Mouse (Mus musculus) stomach, postnatal 0 days (tissue): ENCODE data around the gene Myh8. TPM values are rescaled to one million over a fixed set of nuclear protein-coding genes. Genes with fewer than 3 reads are reported as not detected.

Experiments
- ATAC-seq: fragments of 200-750 bp; cut with Nextera tagmentation; 2 replicates; pipeline ENCODE4 v1.8.0; 2017; ENCODE audit not compliant: low FRiP score, low TSS enrichment
- DNase-seq: peaks from one replicate; pipeline ENCODE4 v3.0.0-alpha.2; 2016; ENCODE audit warnings: low spot score
- H3K27ac ChIP-seq: fragments of 300-500 bp; sonication (generic); replicated peaks from 2 replicates; pipeline ENCODE4 v1.5.1; 2014; ENCODE audit warnings: mild to moderate bottlenecking, control low read depth
- H3K27me3 ChIP-seq: fragments of 300-500 bp; sonication (generic); 2 replicates; pipeline ENCODE4 v1.6.1; 2014; ENCODE audit warnings: low read length; ENCODE audit not compliant: control insufficient read depth, insufficient read depth
- H3K36me3 ChIP-seq: fragments of 300-500 bp; sonication (generic); 2 replicates; pipeline ENCODE4 v1.6.1; 2014; ENCODE audit warnings: low read length, mixed read lengths; ENCODE audit not compliant: control insufficient read depth, insufficient read depth
- H3K4me1 ChIP-seq: fragments of 300-500 bp; sonication (generic); replicated peaks from 2 replicates; pipeline ENCODE4 v1.6.1; 2014; ENCODE audit warnings: antibody characterized with exemption; ENCODE audit not compliant: control insufficient read depth, insufficient read depth
- H3K4me2 ChIP-seq: fragments of 300-500 bp; sonication (generic); replicated peaks from 2 replicates; pipeline ENCODE4 v1.6.1; 2014; ENCODE audit warnings: low read depth, mild to moderate bottlenecking, control low read depth, moderate library complexity
- H3K4me3 ChIP-seq: fragments of 300-500 bp; sonication (generic); 2 replicates; pipeline ENCODE4 v1.5.1; 2014; ENCODE audit warnings: low read depth, low read length, control low read depth
- H3K9ac ChIP-seq: fragments of 300-500 bp; sonication (generic); 2 replicates; pipeline ENCODE4 v1.6.1; 2014; ENCODE audit warnings: mild to moderate bottlenecking, low read length, control low read depth, mixed read lengths
- H3K9me3 ChIP-seq: fragments of 300-500 bp; sonication (generic); 2 replicates; pipeline ENCODE4 v1.6.1; 2016; ENCODE audit warnings: low read length; ENCODE audit not compliant: control insufficient read depth
- CTCF ChIP-seq: IDR thresholded peaks from 2 replicates; pipeline ENCODE4 v1.5.1; 2016; ENCODE audit warnings: antibody characterized with exemption, low read depth, mild to moderate bottlenecking, moderate library complexity
- EP300 ChIP-seq: optimal IDR thresholded peaks from 2 replicates; pipeline ENCODE3; 2016; ENCODE audit warnings: antibody characterized with exemption
- WGBS: fragments of 180-500 bp; shearing (Covaris S2); extraction: QIAGEN DNeasy Blood & Tissue Kit; methylation state at CpG from one replicate; pipeline ENCODE4 v1.1.7; 2014; 5-methylcytosine and 5-hydroxymethylcytosine counted together
- polyA plus RNA-seq: library from polyadenylated mRNA; unstranded; fragments of >200 nt; fragmentation: Nextera tagmentation; extraction: Ambion mirVana; gene quantifications from 2 replicates; pipeline ENCODE4 v1.2.1, GENCODE M21; 2015

Myh8 gene
- polyA plus RNA-seq, 1 experiment from 2014 or later: 0.24 TPM

DNA sequence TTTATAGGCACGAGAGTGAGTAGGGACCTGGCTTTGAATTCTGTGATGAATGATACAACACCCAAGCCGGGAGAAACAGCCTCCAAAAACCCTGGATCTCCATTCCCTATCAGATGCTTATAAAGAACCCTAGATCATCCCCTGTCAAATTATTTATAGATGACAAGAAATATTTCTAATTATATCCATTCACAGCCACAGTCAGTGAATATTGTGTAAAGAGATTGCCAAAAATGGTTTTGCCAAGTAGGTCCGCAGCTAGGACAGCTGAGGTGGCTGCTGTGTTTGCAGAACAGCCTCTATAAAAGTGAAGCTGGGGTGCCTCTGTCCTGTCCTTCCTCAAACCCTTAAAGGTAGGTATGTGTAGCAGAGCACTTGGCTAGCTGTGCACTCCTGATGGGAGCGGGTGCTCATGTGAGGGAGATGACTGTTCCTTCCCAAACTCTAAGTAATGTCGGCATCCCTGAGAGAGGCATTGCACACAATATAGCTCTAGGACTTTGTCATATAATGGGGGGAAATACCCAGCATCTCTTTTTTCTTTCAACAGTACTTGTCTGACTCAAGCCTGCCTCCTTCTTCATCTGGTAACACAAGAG is 39.3 kb upstream of the Myh8 start, which contains the start of gene Myh4:
TSS of gene Myh4 (plus strand) at position 549 of the 599 bp plus-strand sequence.
- Histone ChIP-seq H3K4me1 (no peaks in the 10 kb centered on the region), H3K9ac (no peak within 1 kb of the TSS), H3K27ac (no peak within 1 kb of the TSS), H3K4me2 (no peak within 1 kb of the TSS), H3K36me3 (no peaks in the 10 kb centered on the region), H3K27me3 (no peaks in the 10 kb centered on the region), H3K4me3 (no peak within 1 kb of the TSS), H3K9me3 (no peaks in the 10 kb centered on the region)
- WGBS: 69% methylated on average over 5 of the region's 5 CpGs
- TF ChIP-seq CTCF (no peak), EP300 (no peak)
- ATAC-seq: no peak
- DNase-seq: no peak

DNA sequence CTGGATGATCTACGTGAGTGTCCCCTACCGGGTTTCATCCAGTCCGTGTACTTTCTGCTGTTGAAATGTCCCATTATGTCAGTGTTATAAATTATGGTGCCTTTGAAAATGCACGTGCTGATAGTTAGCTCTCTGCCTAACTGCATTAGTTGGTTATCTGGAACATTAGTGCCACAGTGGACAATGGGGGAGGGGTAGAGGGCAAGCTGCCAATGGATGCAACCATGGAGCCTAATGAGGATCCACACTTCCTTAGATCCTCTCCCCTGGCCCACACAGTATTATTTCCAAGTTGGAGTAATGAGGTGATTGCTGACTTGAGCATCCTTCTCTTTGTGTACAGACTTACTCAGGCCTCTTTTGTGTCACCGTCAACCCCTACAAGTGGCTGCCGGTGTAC is 35.9 kb upstream of the Myh8 start:
- no peaks in the 10 kb centered on the region for H3K36me3 ChIP-seq
- H3K4me3 ChIP-seq: no peak overlapping the region
- no peak overlapping the region for H3K9ac ChIP-seq
- no peaks in the 10 kb centered on the region for H3K4me1 ChIP-seq
- no peak for TF ChIP-seq EP300
- TF ChIP-seq CTCF: no peak
- H3K27ac ChIP-seq: no peak overlapping the region
- no peak overlapping the region for H3K4me2 ChIP-seq
- ATAC-seq: no peak
- H3K9me3 ChIP-seq: no peaks in the 10 kb centered on the region
- DNase-seq: no peak
- 80% methylated on average over 6 of the region's 6 CpGs for WGBS
- no peaks in the 10 kb centered on the region for H3K27me3 ChIP-seq

GRCm38 (mm10) chr11:67253691-67254090 is 23.2 kb upstream of the Myh8 start:
- DNase-seq (no peak), ATAC-seq (no peak)
- Histone ChIP-seq H3K9ac (no peak overlapping the region), H3K4me2 (no peak overlapping the region), H3K9me3 (no peaks in the 10 kb centered on the region), H3K4me1 (no peaks in the 10 kb centered on the region), H3K4me3 (no peak overlapping the region), H3K36me3 (no peaks in the 10 kb centered on the region), H3K27ac (no peak overlapping the region), H3K27me3 (no peaks in the 10 kb centered on the region)
- TF ChIP-seq CTCF: no peak
- TF ChIP-seq EP300: no peak
- WGBS: 83% methylated on average over 4 of the region's 4 CpGs

- Histone ChIP-seq H3K36me3 (no peaks in the 10 kb centered on the region), H3K4me2 (no peak overlapping the region), H3K4me3 (no peak overlapping the region), H3K27me3 (no peaks in the 10 kb centered on the region), H3K9me3 (no peaks in the 10 kb centered on the region), H3K27ac (no peak overlapping the region), H3K9ac (no peak overlapping the region), H3K4me1 (no peaks in the 10 kb centered on the region)
- TF ChIP-seq CTCF: no peak
- no peak for TF ChIP-seq EP300
- 76% methylated on average over 7 of the region's 7 CpGs for WGBS
- ATAC-seq: no peak
- no peak for DNase-seq
Measured at GRCm38 (mm10) chr11:67257048-67257447, 19.9 kb upstream of the Myh8 start.

DNA sequence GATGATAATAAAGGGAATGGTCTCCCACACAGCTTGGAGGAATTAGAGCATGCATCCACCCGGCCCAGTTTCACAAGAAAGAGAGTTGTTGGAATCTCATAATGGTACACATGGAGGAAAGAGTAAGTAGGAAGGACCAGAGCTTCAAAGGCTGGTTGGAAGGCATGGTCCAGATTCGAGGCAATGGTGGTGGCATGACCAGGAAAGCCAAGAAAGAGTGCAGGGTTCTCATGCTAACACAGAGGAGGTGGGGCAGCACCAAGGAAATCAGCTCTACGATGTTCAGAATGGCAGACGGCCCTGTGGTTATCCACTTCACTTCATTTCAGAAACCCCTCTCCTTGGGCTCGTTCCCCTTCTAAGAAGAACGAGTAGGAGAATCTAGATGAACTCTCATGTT is 16.0 kb upstream of the Myh8 start:
- H3K27me3 ChIP-seq: no peaks in the 10 kb centered on the region

GRCm38 (mm10) chr11:67293440-67293839 is 16.5 kb downstream of the Myh8 start:
- DNase-seq (no peak), ATAC-seq (no peak)
- no peak for TF ChIP-seq EP300
- TF ChIP-seq CTCF: no peak
- H3K27me3 ChIP-seq: no peaks in the 10 kb centered on the region
- no peaks in the 10 kb centered on the region for H3K4me1 ChIP-seq
- H3K9ac ChIP-seq: no peak overlapping the region
- no peaks in the 10 kb centered on the region for H3K9me3 ChIP-seq
- H3K4me2 ChIP-seq: no peak overlapping the region
- WGBS: 76% methylated on average over 1 of the region's 1 CpGs
- H3K4me3 ChIP-seq: no peak overlapping the region
- no peaks in the 10 kb centered on the region for H3K36me3 ChIP-seq
- no peak overlapping the region for H3K27ac ChIP-seq

More for the DNA sequence above, 16.0 kb upstream of the Myh8 start:
- no peak overlapping the region for H3K4me2 ChIP-seq
- WGBS: 79% methylated on average over 6 of the region's 6 CpGs
- H3K4me3 ChIP-seq: no peak overlapping the region
- no peak for ATAC-seq
- no peaks in the 10 kb centered on the region for H3K4me1 ChIP-seq
- no peaks in the 10 kb centered on the region for H3K9me3 ChIP-seq
- H3K36me3 ChIP-seq: no peaks in the 10 kb centered on the region
- no peak overlapping the region for H3K9ac ChIP-seq
- TF ChIP-seq EP300: no peak
- no peak for TF ChIP-seq CTCF
- no peak for DNase-seq
- no peak overlapping the region for H3K27ac ChIP-seq
